Mouse (Mus musculus): Measurements from ENCODE around the gene Atoh7. TPM values are rescaled to one million over a fixed set of nuclear protein-coding genes. Genes with fewer than 3 reads are reported as not detected.

Gene Atoh7
- polyA plus RNA-seq, 1 experiment from 2014 or later, result not detected

- Histone ChIP-seq H3K4me3 (ENCODE audit: control insufficient read depth in 1 of 2, insufficient read depth in 1 of 2, low read depth in 1 of 2, low read length in 2 of 2) (no peak within 1 kb of the TSS), H3K9me3 (ENCODE audit: control insufficient read depth, low read length) (no peaks in the 10 kb centered on the region), H3K27ac (replicated peaks in 1 of 2; ENCODE audit: control insufficient read depth in 1 of 2, insufficient read depth in 1 of 2, low read depth in 2 of 2, low read length in 2 of 2) (no peak within 1 kb of the TSS), H3K4me1 (ENCODE audit: control insufficient read depth in 2 of 2, insufficient read depth in 2 of 2, low read length in 2 of 2) (no peaks in the 10 kb centered on the region; a peak in 1 of 4 replicates), H3K4me2 (ENCODE audit: low read length) (no peak within 1 kb of the TSS), H3K36me3 (ENCODE audit: control insufficient read depth, insufficient read depth, low read length) (no peaks in the 10 kb centered on the region), H3K9ac (ENCODE audit: low read length) (no peak within 1 kb of the TSS), H3K27me3 (ENCODE audit: control insufficient read depth, insufficient read depth, low read length) (no peaks in the 10 kb centered on the region)
- no peak for ATAC-seq (ENCODE audit: insufficient number of reproducible peaks, insufficient read depth, low FRiP score, low read depth)
- WGBS, result 87% methylated on average over 2 of the region's 2 CpGs
Measured at GRCm38 (mm10) chr10:63059862-63060261, 39.6 kb upstream of the Atoh7 start, which contains the start of gene Pbld1. Pbld1 (plus strand) TSS chr10:63060162.

- Histone ChIP-seq H3K36me3 (ENCODE audit: control insufficient read depth, insufficient read depth, low read length) (no peaks in the 10 kb centered on the region), H3K4me1 (ENCODE audit: control insufficient read depth in 2 of 2, insufficient read depth in 2 of 2, low read length in 2 of 2) (no peaks in the 10 kb centered on the region; a peak in 1 of 4 replicates), H3K4me3 (ENCODE audit: control insufficient read depth in 1 of 2, insufficient read depth in 1 of 2, low read depth in 1 of 2, low read length in 2 of 2) (no peak overlapping the region), H3K4me2 (ENCODE audit: low read length) (no peak overlapping the region), H3K9ac (ENCODE audit: low read length) (no peak overlapping the region), H3K27me3 (ENCODE audit: control insufficient read depth, insufficient read depth, low read length) (no peaks in the 10 kb centered on the region), H3K9me3 (ENCODE audit: control insufficient read depth, low read length) (no peaks in the 10 kb centered on the region), H3K27ac (replicated peaks in 1 of 2; ENCODE audit: control insufficient read depth in 1 of 2, insufficient read depth in 1 of 2, low read depth in 2 of 2, low read length in 2 of 2) (no peak overlapping the region)
- ATAC-seq (ENCODE audit: insufficient number of reproducible peaks, insufficient read depth, low FRiP score, low read depth), result no peak
- WGBS, result 47% methylated on average over 11 of the region's 11 CpGs
Measured at GRCm38 (mm10) chr10:63060406-63060805, 39.0 kb upstream of the Atoh7 start.

- Histone ChIP-seq H3K4me3 (ENCODE audit: control insufficient read depth in 1 of 2, insufficient read depth in 1 of 2, low read depth in 1 of 2, low read length in 2 of 2) (no peak overlapping the region), H3K4me2 (ENCODE audit: low read length) (no peak overlapping the region), H3K27me3 (ENCODE audit: control insufficient read depth, insufficient read depth, low read length) (no peaks in the 10 kb centered on the region), H3K4me1 (ENCODE audit: control insufficient read depth in 2 of 2, insufficient read depth in 2 of 2, low read length in 2 of 2) (no peaks in the 10 kb centered on the region; a peak in 1 of 4 replicates), H3K9me3 (ENCODE audit: control insufficient read depth, low read length) (no peaks in the 10 kb centered on the region), H3K36me3 (ENCODE audit: control insufficient read depth, insufficient read depth, low read length) (no peaks in the 10 kb centered on the region), H3K9ac (ENCODE audit: low read length) (no peak overlapping the region), H3K27ac (replicated peaks in 1 of 2; ENCODE audit: control insufficient read depth in 1 of 2, insufficient read depth in 1 of 2, low read depth in 2 of 2, low read length in 2 of 2) (no peak overlapping the region)
- 72% methylated on average over 12 of the region's 12 CpGs for WGBS
- no peak for ATAC-seq (ENCODE audit: insufficient number of reproducible peaks, insufficient read depth, low FRiP score, low read depth)
Measured at GRCm38 (mm10) chr10:63061266-63061665, 38.2 kb upstream of the Atoh7 start.

- Histone ChIP-seq H3K9me3 (ENCODE audit: control insufficient read depth, low read length) (no peaks in the 10 kb centered on the region), H3K4me3 (ENCODE audit: control insufficient read depth in 1 of 2, insufficient read depth in 1 of 2, low read depth in 1 of 2, low read length in 2 of 2) (no peak overlapping the region), H3K27ac (replicated peaks in 1 of 2; ENCODE audit: control insufficient read depth in 1 of 2, insufficient read depth in 1 of 2, low read depth in 2 of 2, low read length in 2 of 2) (no peak overlapping the region), H3K27me3 (ENCODE audit: control insufficient read depth, insufficient read depth, low read length) (no peaks in the 10 kb centered on the region), H3K4me2 (ENCODE audit: low read length) (no peak overlapping the region), H3K4me1 (ENCODE audit: control insufficient read depth in 2 of 2, insufficient read depth in 2 of 2, low read length in 2 of 2) (no peaks in the 10 kb centered on the region; a peak in 1 of 4 replicates), H3K9ac (ENCODE audit: low read length) (no peak overlapping the region), H3K36me3 (ENCODE audit: control insufficient read depth, insufficient read depth, low read length) (no peaks in the 10 kb centered on the region)
- ATAC-seq (ENCODE audit: insufficient number of reproducible peaks, insufficient read depth, low FRiP score, low read depth), result no peak
- WGBS, result 91% methylated on average over 5 of the region's 5 CpGs
Measured at GRCm38 (mm10) chr10:63062696-63063095, 36.8 kb upstream of the Atoh7 start.

GRCm38 (mm10) chr10:63063365-63063764 lies 36.1 kb upstream of the Atoh7 start:
- no peaks in the 10 kb centered on the region; a peak in 1 of 4 replicates for H3K4me1 ChIP-seq (ENCODE audit: control insufficient read depth in 2 of 2, insufficient read depth in 2 of 2, low read length in 2 of 2)
- 80% methylated on average over 7 of the region's 7 CpGs for WGBS
- no peaks in the 10 kb centered on the region for H3K36me3 ChIP-seq (ENCODE audit: control insufficient read depth, insufficient read depth, low read length)
- H3K27me3 ChIP-seq (ENCODE audit: control insufficient read depth, insufficient read depth, low read length), result no peaks in the 10 kb centered on the region
- H3K27ac ChIP-seq (replicated peaks in 1 of 2; ENCODE audit: control insufficient read depth in 1 of 2, insufficient read depth in 1 of 2, low read depth in 2 of 2, low read length in 2 of 2), result no peak overlapping the region
- no peak overlapping the region for H3K9ac ChIP-seq (ENCODE audit: low read length)
- H3K4me3 ChIP-seq (ENCODE audit: control insufficient read depth in 1 of 2, insufficient read depth in 1 of 2, low read depth in 1 of 2, low read length in 2 of 2), result no peak overlapping the region
- H3K9me3 ChIP-seq (ENCODE audit: control insufficient read depth, low read length), result no peaks in the 10 kb centered on the region
- no peak overlapping the region for H3K4me2 ChIP-seq (ENCODE audit: low read length)
- no peak for ATAC-seq (ENCODE audit: insufficient number of reproducible peaks, insufficient read depth, low FRiP score, low read depth)

- no peak overlapping the region for H3K27ac ChIP-seq (replicated peaks in 1 of 2; ENCODE audit: control insufficient read depth in 1 of 2, insufficient read depth in 1 of 2, low read depth in 2 of 2, low read length in 2 of 2)
- no peaks in the 10 kb centered on the region for H3K27me3 ChIP-seq (ENCODE audit: control insufficient read depth, insufficient read depth, low read length)
- no peak overlapping the region for H3K4me2 ChIP-seq (ENCODE audit: low read length)
- no peak for ATAC-seq (ENCODE audit: insufficient number of reproducible peaks, insufficient read depth, low FRiP score, low read depth)
- H3K9ac ChIP-seq (ENCODE audit: low read length), result no peak overlapping the region
- WGBS, result 84% methylated on average over 9 of the region's 9 CpGs
- no peaks in the 10 kb centered on the region for H3K9me3 ChIP-seq (ENCODE audit: control insufficient read depth, low read length)
- no peak overlapping the region for H3K4me3 ChIP-seq (ENCODE audit: control insufficient read depth in 1 of 2, insufficient read depth in 1 of 2, low read depth in 1 of 2, low read length in 2 of 2)
- H3K36me3 ChIP-seq (ENCODE audit: control insufficient read depth, insufficient read depth, low read length), result no peaks in the 10 kb centered on the region
- no peaks in the 10 kb centered on the region; a peak in 1 of 4 replicates for H3K4me1 ChIP-seq (ENCODE audit: control insufficient read depth in 2 of 2, insufficient read depth in 2 of 2, low read length in 2 of 2)
Measured at GRCm38 (mm10) chr10:63064516-63064915, 34.9 kb upstream of the Atoh7 start.

GRCm38 (mm10) chr10:63065561-63065960 lies 33.9 kb upstream of the Atoh7 start:
- no peak for ATAC-seq (ENCODE audit: insufficient number of reproducible peaks, insufficient read depth, low FRiP score, low read depth)
- no peak overlapping the region for H3K4me3 ChIP-seq (ENCODE audit: control insufficient read depth in 1 of 2, insufficient read depth in 1 of 2, low read depth in 1 of 2, low read length in 2 of 2)
- 57% methylated on average over 8 of the region's 8 CpGs for WGBS
- H3K36me3 ChIP-seq (ENCODE audit: control insufficient read depth, insufficient read depth, low read length), result no peaks in the 10 kb centered on the region
- no peaks in the 10 kb centered on the region for H3K9me3 ChIP-seq (ENCODE audit: control insufficient read depth, low read length)
- H3K27me3 ChIP-seq (ENCODE audit: control insufficient read depth, insufficient read depth, low read length), result no peaks in the 10 kb centered on the region
- no peak overlapping the region for H3K27ac ChIP-seq (replicated peaks in 1 of 2; ENCODE audit: control insufficient read depth in 1 of 2, insufficient read depth in 1 of 2, low read depth in 2 of 2, low read length in 2 of 2)
- H3K4me2 ChIP-seq (ENCODE audit: low read length), result no peak overlapping the region
- H3K9ac ChIP-seq (ENCODE audit: low read length), result no peak overlapping the region
- H3K4me1 ChIP-seq (ENCODE audit: control insufficient read depth in 2 of 2, insufficient read depth in 2 of 2, low read length in 2 of 2), result no peaks in the 10 kb centered on the region; a peak in 1 of 4 replicates

GRCm38 (mm10) chr10:63065988-63066387 lies 33.5 kb upstream of the Atoh7 start:
- Histone ChIP-seq H3K27ac (replicated peaks in 1 of 2; ENCODE audit: control insufficient read depth in 1 of 2, insufficient read depth in 1 of 2, low read depth in 2 of 2, low read length in 2 of 2) (no peak overlapping the region), H3K4me2 (ENCODE audit: low read length) (no peak overlapping the region), H3K9ac (ENCODE audit: low read length) (no peak overlapping the region), H3K4me3 (ENCODE audit: control insufficient read depth in 1 of 2, insufficient read depth in 1 of 2, low read depth in 1 of 2, low read length in 2 of 2) (no peak overlapping the region), H3K36me3 (ENCODE audit: control insufficient read depth, insufficient read depth, low read length) (no peaks in the 10 kb centered on the region), H3K4me1 (ENCODE audit: control insufficient read depth in 2 of 2, insufficient read depth in 2 of 2, low read length in 2 of 2) (no peaks in the 10 kb centered on the region), H3K9me3 (ENCODE audit: control insufficient read depth, low read length) (no peaks in the 10 kb centered on the region), H3K27me3 (ENCODE audit: control insufficient read depth, insufficient read depth, low read length) (no peaks in the 10 kb centered on the region)
- WGBS, result 4% methylated on average over 5 of the region's 5 CpGs
- no peak for ATAC-seq (ENCODE audit: insufficient number of reproducible peaks, insufficient read depth, low FRiP score, low read depth)

Measured in heart, embryonic 14.5 days (tissue).